Mouse (Mus musculus): ENCODE measurements at regions not wholly inside any gene's neighbourhood (a gene's known extent, or its start where the extent isn't known, plus 50 kb on each side); places are given as distances from the start of the nearest gene placed in this dataset.

GRCm38 (mm10) chr3:134629166-134630134 lies 199.4 kb upstream of the Tacr3 start:
- DNase-seq (ENCODE audit: low spot score) (peak; percentile 69), ATAC-seq (replicated peaks; ENCODE audit: low FRiP score, low TSS enrichment, low read depth) (no peak)
- WGBS, result 12% methylated on average over 16 of the region's 16 CpGs
- Histone ChIP-seq H3K9ac (ENCODE audit: low read length) (no peak overlapping the region), H3K4me3 (ENCODE audit: low read depth, low read length) (no peak overlapping the region), H3K36me3 (ENCODE audit: control insufficient read depth, insufficient read depth, low read length) (no peaks in the 10 kb centered on the region), H3K27ac (ENCODE audit: low read depth) (no peak overlapping the region), H3K4me1 (replicated peaks; ENCODE audit: control insufficient read depth, insufficient read depth, low read length) (peaks cover 6% of the 10 kb centered on the region; the same call in 1 of the 2 replicates), H3K4me2 (ENCODE audit: low read length) (peak overlapping the region; percentile 39), H3K9me3 (ENCODE audit: control insufficient read depth, low read length) (no peaks in the 10 kb centered on the region), H3K27me3 (replicated peaks; ENCODE audit: control insufficient read depth, insufficient read depth, low read length) (no peaks in the 10 kb centered on the region)

GRCm38 (mm10) chr3:134630135-134630516 lies 198.7 kb upstream of the Tacr3 start:
- no peak for ATAC-seq (replicated peaks; ENCODE audit: low FRiP score, low TSS enrichment, low read depth)
- peak overlapping the region; percentile 39 for H3K4me2 ChIP-seq (ENCODE audit: low read length)
- DNase-seq (ENCODE audit: low spot score), result no peak
- H3K9ac ChIP-seq (ENCODE audit: low read length), result no peak overlapping the region
- H3K4me1 ChIP-seq (replicated peaks; ENCODE audit: control insufficient read depth, insufficient read depth, low read length), result peaks cover 6% of the 10 kb centered on the region; the same call in 1 of the 2 replicates
- no peaks in the 10 kb centered on the region for H3K27me3 ChIP-seq (replicated peaks; ENCODE audit: control insufficient read depth, insufficient read depth, low read length)
- H3K4me3 ChIP-seq (ENCODE audit: low read depth, low read length), result no peak overlapping the region
- H3K9me3 ChIP-seq (ENCODE audit: control insufficient read depth, low read length), result no peaks in the 10 kb centered on the region
- 48% methylated on average over 9 of the region's 9 CpGs for WGBS
- H3K27ac ChIP-seq (ENCODE audit: low read depth), result no peak overlapping the region
- H3K36me3 ChIP-seq (ENCODE audit: control insufficient read depth, insufficient read depth, low read length), result no peaks in the 10 kb centered on the region

GRCm38 (mm10) chr3:134648727-134649445 lies 179.9 kb upstream of the Tacr3 start:
- no peak overlapping the region for H3K4me3 ChIP-seq (ENCODE audit: low read depth, low read length)
- no peaks in the 10 kb centered on the region for H3K9me3 ChIP-seq (ENCODE audit: control insufficient read depth, low read length)
- no peak overlapping the region for H3K4me2 ChIP-seq (ENCODE audit: low read length)
- no peaks in the 10 kb centered on the region for H3K4me1 ChIP-seq (replicated peaks; ENCODE audit: control insufficient read depth, insufficient read depth, low read length)
- no peak for ATAC-seq (replicated peaks; ENCODE audit: low FRiP score, low TSS enrichment, low read depth)
- H3K27ac ChIP-seq (ENCODE audit: low read depth), result no peak overlapping the region
- WGBS, result 53% methylated on average over 3 of the region's 3 CpGs
- H3K27me3 ChIP-seq (replicated peaks; ENCODE audit: control insufficient read depth, insufficient read depth, low read length), result no peaks in the 10 kb centered on the region
- no peak overlapping the region for H3K9ac ChIP-seq (ENCODE audit: low read length)
- no peak for DNase-seq (ENCODE audit: low spot score)
- H3K36me3 ChIP-seq (ENCODE audit: control insufficient read depth, insufficient read depth, low read length), result no peaks in the 10 kb centered on the region

GRCm38 (mm10) chr3:134654051-134654450 lies 174.8 kb upstream of the Tacr3 start:
- H3K9ac ChIP-seq (ENCODE audit: low read length), result no peak overlapping the region
- H3K4me3 ChIP-seq (ENCODE audit: low read depth, low read length), result no peak overlapping the region
- no peaks in the 10 kb centered on the region for H3K36me3 ChIP-seq (ENCODE audit: control insufficient read depth, insufficient read depth, low read length)
- no peaks in the 10 kb centered on the region for H3K9me3 ChIP-seq (ENCODE audit: control insufficient read depth, low read length)
- ATAC-seq (replicated peaks; ENCODE audit: low FRiP score, low TSS enrichment, low read depth), result no peak
- 35% methylated on average over 4 of the region's 4 CpGs for WGBS
- DNase-seq (ENCODE audit: low spot score), result no peak
- no peaks in the 10 kb centered on the region for H3K27me3 ChIP-seq (replicated peaks; ENCODE audit: control insufficient read depth, insufficient read depth, low read length)
- no peak overlapping the region for H3K4me2 ChIP-seq (ENCODE audit: low read length)
- H3K4me1 ChIP-seq (replicated peaks; ENCODE audit: control insufficient read depth, insufficient read depth, low read length), result no peaks in the 10 kb centered on the region
- no peak overlapping the region for H3K27ac ChIP-seq (ENCODE audit: low read depth)

- Histone ChIP-seq H3K27me3 (replicated peaks; ENCODE audit: control insufficient read depth, insufficient read depth, low read length) (no peaks in the 10 kb centered on the region), H3K4me1 (replicated peaks; ENCODE audit: control insufficient read depth, insufficient read depth, low read length) (no peaks in the 10 kb centered on the region), H3K36me3 (ENCODE audit: control insufficient read depth, insufficient read depth, low read length) (no peaks in the 10 kb centered on the region), H3K9me3 (ENCODE audit: control insufficient read depth, low read length) (no peaks in the 10 kb centered on the region), H3K4me2 (ENCODE audit: low read length) (no peak overlapping the region), H3K27ac (ENCODE audit: low read depth) (no peak overlapping the region), H3K9ac (ENCODE audit: low read length) (no peak overlapping the region), H3K4me3 (ENCODE audit: low read depth, low read length) (no peak overlapping the region)
- no peak for ATAC-seq (replicated peaks; ENCODE audit: low FRiP score, low TSS enrichment, low read depth)
- 91% methylated on average over 2 of the region's 2 CpGs for WGBS
- no peak for DNase-seq (ENCODE audit: low spot score)
Measured at GRCm38 (mm10) chr3:134694893-134695292, 133.9 kb upstream of the Tacr3 start.

GRCm38 (mm10) chr3:134718620-134719019 lies 110.2 kb upstream of the Tacr3 start:
- no peaks in the 10 kb centered on the region for H3K9me3 ChIP-seq (ENCODE audit: control insufficient read depth, low read length)
- WGBS, result 26% methylated on average over 2 of the region's 2 CpGs
- no peaks in the 10 kb centered on the region for H3K27me3 ChIP-seq (replicated peaks; ENCODE audit: control insufficient read depth, insufficient read depth, low read length)
- DNase-seq (ENCODE audit: low spot score) (no peak), ATAC-seq (replicated peaks; ENCODE audit: low FRiP score, low TSS enrichment, low read depth) (no peak)
- no peaks in the 10 kb centered on the region for H3K36me3 ChIP-seq (ENCODE audit: control insufficient read depth, insufficient read depth, low read length)
- H3K27ac ChIP-seq (ENCODE audit: low read depth), result no peak overlapping the region
- no peaks in the 10 kb centered on the region for H3K4me1 ChIP-seq (replicated peaks; ENCODE audit: control insufficient read depth, insufficient read depth, low read length)
- no peak overlapping the region for H3K4me3 ChIP-seq (ENCODE audit: low read depth, low read length)
- no peak overlapping the region for H3K9ac ChIP-seq (ENCODE audit: low read length)
- H3K4me2 ChIP-seq (ENCODE audit: low read length), result no peak overlapping the region

GRCm38 (mm10) chr3:134735684-134736083 lies 93.1 kb upstream of the Tacr3 start:
- Histone ChIP-seq H3K4me2 (ENCODE audit: low read length) (no peak overlapping the region), H3K27me3 (replicated peaks; ENCODE audit: control insufficient read depth, insufficient read depth, low read length) (no peaks in the 10 kb centered on the region), H3K4me3 (ENCODE audit: low read depth, low read length) (no peak overlapping the region), H3K9ac (ENCODE audit: low read length) (no peak overlapping the region), H3K36me3 (ENCODE audit: control insufficient read depth, insufficient read depth, low read length) (no peaks in the 10 kb centered on the region), H3K4me1 (replicated peaks; ENCODE audit: control insufficient read depth, insufficient read depth, low read length) (no peaks in the 10 kb centered on the region), H3K27ac (ENCODE audit: low read depth) (no peak overlapping the region), H3K9me3 (ENCODE audit: control insufficient read depth, low read length) (no peaks in the 10 kb centered on the region)
- DNase-seq (ENCODE audit: low spot score) (no peak), ATAC-seq (replicated peaks; ENCODE audit: low FRiP score, low TSS enrichment, low read depth) (no peak)
- 71% methylated on average over 1 of the region's 1 CpGs for WGBS

GRCm38 (mm10) chr3:134761108-134761507 lies 67.7 kb upstream of the Tacr3 start:
- Histone ChIP-seq H3K4me3 (ENCODE audit: low read depth, low read length) (no peak overlapping the region), H3K4me1 (replicated peaks; ENCODE audit: control insufficient read depth, insufficient read depth, low read length) (no peaks in the 10 kb centered on the region), H3K36me3 (ENCODE audit: control insufficient read depth, insufficient read depth, low read length) (no peaks in the 10 kb centered on the region), H3K9me3 (ENCODE audit: control insufficient read depth, low read length) (no peaks in the 10 kb centered on the region), H3K4me2 (ENCODE audit: low read length) (no peak overlapping the region), H3K27me3 (replicated peaks; ENCODE audit: control insufficient read depth, insufficient read depth, low read length) (no peaks in the 10 kb centered on the region), H3K9ac (ENCODE audit: low read length) (no peak overlapping the region), H3K27ac (ENCODE audit: low read depth) (no peak overlapping the region)
- WGBS, result 95% methylated on average over 1 of the region's 1 CpGs
- DNase-seq (ENCODE audit: low spot score) (no peak), ATAC-seq (replicated peaks; ENCODE audit: low FRiP score, low TSS enrichment, low read depth) (no peak)

Data from intestine, embryonic 14.5 days (tissue).